Mouse (Mus musculus) spleen, adult 18-20 months (tissue): ENCODE measurements around the gene Pex12.
"Not testable (repeated sequence)": the region's sequence is repeated elsewhere in the genome, so short reads cannot be mapped to it uniquely, and the experiment has no call there.

Experiments used
- DNase-seq, 2 experiments: peaks; one replicate each; pipeline ENCODE4 v3.0.0; 2022; ENCODE audit warnings: mixed read lengths in 2 of 2

The Pex12 gene

GRCm38 (mm10) chr11:83285627-83286026 lies 16.8 kb downstream of the Pex12 start:
- no peak for DNase-seq

- DNase-seq = no peak
Measured at GRCm38 (mm10) chr11:83282084-83282483, 20.3 kb downstream of the Pex12 start.

GRCm38 (mm10) chr11:83279691-83280090 lies 22.7 kb downstream of the Pex12 start:
- DNase-seq = no peak

- no peak for DNase-seq
Measured at GRCm38 (mm10) chr11:83279024-83279423, 23.4 kb downstream of the Pex12 start.

- no peak for DNase-seq
Measured at GRCm38 (mm10) chr11:83276251-83276650, 26.1 kb downstream of the Pex12 start.

- DNase-seq = peak in 1 of 2 experiments; percentile 36
Measured at GRCm38 (mm10) chr11:83271951-83272843, 30.2 kb downstream of the Pex12 start.

- peak; percentile 68 to 79 for DNase-seq
Measured at GRCm38 (mm10) chr11:83271151-83271950, 31.0 kb downstream of the Pex12 start.

- no peak for DNase-seq
Measured at GRCm38 (mm10) chr11:83270842-83271150, 31.6 kb downstream of the Pex12 start.

GRCm38 (mm10) chr11:83263146-83263545 lies 39.2 kb downstream of the Pex12 start:
- DNase-seq = no peak

- no peak for DNase-seq
Measured at GRCm38 (mm10) chr11:83262673-83263072, 39.7 kb downstream of the Pex12 start.

GRCm38 (mm10) chr11:83257211-83257610 lies 45.2 kb downstream of the Pex12 start:
- not testable (repeated sequence) for DNase-seq
